Mouse (Mus musculus): ENCODE results near the gene Ccdc92.

The Ccdc92 gene

GRCm38 (mm10) chr5:124862013-124862866, at the start of gene Ccdc92, which contains the start of gene Zfp664:
Ccdc92 (minus strand) TSS chr5:124862424.
Zfp664 (plus strand) TSS chr5:124862691.
- in situ Hi-C loops (cut with MboI, MseI), result loop anchor here (25.0 kb wide), 1 partner anchor 875 kb away; no protein-coding TSS in a partner anchor

DNA sequence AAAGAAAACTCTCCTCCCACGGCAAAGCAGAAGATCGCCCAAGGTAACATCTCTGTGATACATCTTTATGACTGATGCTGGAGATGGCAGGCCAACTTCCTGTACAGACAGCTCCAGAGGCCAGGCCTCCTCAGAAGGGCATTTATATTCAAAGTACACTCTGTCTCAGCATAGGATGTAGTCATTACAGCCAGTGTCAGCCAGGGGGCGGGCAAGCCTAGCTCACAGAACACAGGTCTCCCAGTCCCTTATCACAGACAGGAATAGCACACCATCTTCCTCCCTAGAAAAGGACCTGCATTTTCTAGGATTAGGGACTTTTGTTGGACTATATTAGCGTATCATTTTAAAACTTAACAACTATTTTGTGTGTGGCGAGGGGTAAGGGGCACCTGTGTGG, 46.6 kb upstream of the Ccdc92 start:
- in situ Hi-C loops (cut with MboI, MseI), result no loop called here

GRCm38 (mm10) chr5:124906890-124907289, 44.7 kb upstream of the Ccdc92 start:
- in situ Hi-C loops (cut with MboI, MseI), result no loop called here

- in situ Hi-C loops (cut with MboI, MseI), result no loop called here
Measured at GRCm38 (mm10) chr5:124903852-124904251, 41.6 kb upstream of the Ccdc92 start.

- in situ Hi-C loops (cut with MboI, MseI), result no loop called here
Measured at GRCm38 (mm10) chr5:124902195-124902594, 40.0 kb upstream of the Ccdc92 start.

- in situ Hi-C loops (cut with MboI, MseI), result no loop called here
Measured at GRCm38 (mm10) chr5:124901675-124902074, 39.5 kb upstream of the Ccdc92 start.

GRCm38 (mm10) chr5:124900738-124901490, 38.7 kb upstream of the Ccdc92 start:
- in situ Hi-C loops (cut with MboI, MseI), result no loop called here

- in situ Hi-C loops (cut with MboI, MseI), result no loop called here
Measured at GRCm38 (mm10) chr5:124899945-124900631, 37.9 kb upstream of the Ccdc92 start.

- in situ Hi-C loops (cut with MboI, MseI), result no loop called here
Measured at GRCm38 (mm10) chr5:124896135-124896534, 33.9 kb upstream of the Ccdc92 start.

GRCm38 (mm10) chr5:124891921-124892370, 29.7 kb upstream of the Ccdc92 start:
- in situ Hi-C loops (cut with MboI, MseI), result no loop called here

DNA sequence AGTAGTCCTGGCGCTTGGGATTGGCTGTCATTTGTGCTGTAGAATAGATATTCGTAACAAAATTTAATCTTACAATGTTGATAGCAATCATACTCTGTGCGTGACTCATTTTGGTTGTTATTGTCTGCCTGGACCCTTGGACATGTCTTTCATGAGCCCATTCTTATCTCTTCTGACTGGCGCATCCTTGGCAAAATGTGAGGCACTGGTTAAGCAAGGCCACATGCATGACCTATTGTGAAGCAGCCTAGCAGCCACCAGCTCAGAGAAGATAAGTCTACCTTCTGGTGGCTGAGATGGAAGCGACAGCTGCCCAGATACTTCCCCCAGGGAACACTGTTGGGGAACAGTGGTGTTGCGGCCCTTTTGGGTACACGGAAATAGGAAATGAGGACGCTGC, 26.4 kb upstream of the Ccdc92 start:
- in situ Hi-C loops (cut with MboI, MseI), result no loop called here

GRCm38 (mm10) chr5:124883877-124884276, 21.7 kb upstream of the Ccdc92 start:
- in situ Hi-C loops (cut with MboI, MseI), result no loop called here

DNA sequence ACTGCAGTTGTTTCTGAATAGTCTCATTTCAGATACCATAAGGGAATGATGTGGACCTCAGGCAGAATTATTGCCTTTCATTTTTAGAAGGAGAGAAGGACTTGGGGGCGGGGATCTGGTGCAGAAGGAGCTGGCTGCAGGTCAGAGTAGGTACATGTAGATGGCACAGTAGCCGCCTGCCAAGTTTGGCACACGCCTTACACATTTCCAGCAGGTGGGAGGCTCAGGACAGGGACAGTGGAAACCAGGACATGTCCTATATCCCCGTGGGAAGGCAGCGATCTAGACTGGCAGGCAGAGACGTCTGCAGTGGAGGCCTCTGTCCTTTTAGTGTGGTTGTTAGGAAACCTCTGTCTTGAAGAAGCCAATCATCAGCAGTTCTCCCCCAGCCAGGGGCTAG, 17.6 kb upstream of the Ccdc92 start:
- in situ Hi-C loops (cut with MboI, MseI), result no loop called here

DNA sequence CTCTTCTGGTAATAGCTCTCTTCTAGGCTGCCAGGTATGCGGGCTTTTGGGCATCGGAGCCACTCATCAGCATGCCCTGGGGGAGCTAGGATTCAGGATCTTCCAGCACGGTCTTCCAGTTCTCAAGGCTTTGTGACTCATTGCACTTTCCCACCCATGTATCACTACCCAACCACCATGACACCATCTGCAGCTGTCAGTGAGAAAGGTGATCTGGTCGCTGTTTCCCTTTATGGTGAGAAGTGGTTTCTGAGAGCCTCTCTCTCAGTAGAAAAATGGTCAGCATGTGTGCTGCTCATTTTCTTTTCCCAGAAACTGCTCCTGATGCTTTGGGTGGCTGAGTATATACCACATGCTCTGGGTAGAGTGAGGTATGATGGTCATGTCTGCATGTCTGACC, 17.0 kb upstream of the Ccdc92 start:
- in situ Hi-C loops (cut with MboI, MseI), result no loop called here

GRCm38 (mm10) chr5:124873890-124874601, 11.8 kb upstream of the Ccdc92 start:
- in situ Hi-C loops (cut with MboI, MseI), result loop anchor here (25.0 kb wide), 1 partner anchor 887 kb away; no protein-coding TSS in a partner anchor

- in situ Hi-C loops (cut with MboI, MseI), result loop anchor here (25.0 kb wide), 1 partner anchor 886 kb away; no protein-coding TSS in a partner anchor
Measured at GRCm38 (mm10) chr5:124873096-124873495, 10.9 kb upstream of the Ccdc92 start.

- in situ Hi-C loops (cut with MboI, MseI), result loop anchor here (25.0 kb wide), 1 partner anchor 885 kb away; no protein-coding TSS in a partner anchor
Measured at GRCm38 (mm10) chr5:124872033-124872432, 9.8 kb upstream of the Ccdc92 start.

DNA sequence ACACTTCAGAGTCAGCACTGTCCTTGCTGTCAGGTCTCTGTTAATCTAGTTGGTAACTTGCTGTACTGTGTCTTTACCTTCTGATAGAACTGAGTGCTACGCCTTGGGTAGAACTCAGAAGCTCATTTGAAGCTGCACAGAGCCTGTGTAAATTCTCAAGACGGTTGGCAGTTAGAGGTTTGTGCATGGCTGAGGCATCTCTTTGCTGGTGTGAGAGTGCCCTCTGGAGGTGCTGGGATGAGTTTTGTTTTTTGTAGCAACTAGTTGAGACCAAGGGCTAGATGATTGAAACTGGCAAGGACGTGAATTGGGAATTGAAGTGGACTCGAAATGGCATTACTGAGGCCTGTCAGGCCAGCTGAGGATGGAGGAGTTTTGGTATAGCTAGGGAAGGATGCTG, 6.8 kb upstream of the Ccdc92 start:
- in situ Hi-C loops (cut with MboI, MseI), result loop anchor here (5.0 to 25.0 kb wide), 2 partner anchors 252 to 882 kb away; no protein-coding TSS in a partner anchor

GRCm38 (mm10) chr5:124862871-124863741, 882 bp upstream of the Ccdc92 start:
- in situ Hi-C loops (cut with MboI, MseI), result loop anchor here (25.0 kb wide), 1 partner anchor 876 kb away; no protein-coding TSS in a partner anchor

- in situ Hi-C loops (cut with MboI, MseI), result loop anchor here (25.0 kb wide), 1 partner anchor 874 kb away; no protein-coding TSS in a partner anchor
Measured at GRCm38 (mm10) chr5:124861463-124861862, 761 bp downstream of the Ccdc92 start.
